Mouse (Mus musculus): ENCODE measurements around the gene Snx32.

The Snx32 gene

GRCm38 (mm10) chr19:5477668-5478300 lies 32.6 kb downstream of the Snx32 start:
- no peak for DNase-seq

GRCm38 (mm10) chr19:5477004-5477667 lies 33.2 kb downstream of the Snx32 start:
- no peak for DNase-seq

- DNase-seq, result no peak
Observed at GRCm38 (mm10) chr19:5475069-5475714, 35.1 kb downstream of the Snx32 start.

GRCm38 (mm10) chr19:5474281-5475068 lies 35.9 kb downstream of the Snx32 start:
- no peak for DNase-seq

GRCm38 (mm10) chr19:5473720-5474119 lies 36.6 kb downstream of the Snx32 start, which contains the start of gene Efemp2:
Gene Efemp2 (plus strand): TSS chr19:5473954.
- DNase-seq, result peak; percentile 69

GRCm38 (mm10) chr19:5472857-5473256 lies 37.5 kb downstream of the Snx32 start:
- no peak for DNase-seq

GRCm38 (mm10) chr19:5471846-5472245 lies 38.5 kb downstream of the Snx32 start:
- no peak for DNase-seq

GRCm38 (mm10) chr19:5468374-5468773 lies 42.0 kb downstream of the Snx32 start, which contains the start of gene Ctsw:
Gene Ctsw (minus strand): TSS chr19:5468507.
- DNase-seq, result no peak

- DNase-seq, result no peak
Observed at GRCm38 (mm10) chr19:5466916-5467500, 43.3 kb downstream of the Snx32 start.

- no peak for DNase-seq
Observed at GRCm38 (mm10) chr19:5465037-5465436, 45.3 kb downstream of the Snx32 start.

- no peak for DNase-seq
Observed at GRCm38 (mm10) chr19:5463791-5464562, 46.4 kb downstream of the Snx32 start.

GRCm38 (mm10) chr19:5463212-5463611 lies 47.1 kb downstream of the Snx32 start:
- no peak for DNase-seq

GRCm38 (mm10) chr19:5461411-5461810 lies 48.9 kb downstream of the Snx32 start:
- no peak for DNase-seq

GRCm38 (mm10) chr19:5460465-5460911 lies 49.9 kb downstream of the Snx32 start, which contains the start of gene Fibp:
Gene Fibp (plus strand): TSS chr19:5460615.
- DNase-seq, result peak; percentile 87

- DNase-seq, result no peak
Observed at GRCm38 (mm10) chr19:5459896-5460295, 50.4 kb downstream of the Snx32 start.

GRCm38 (mm10) chr19:5459019-5459418 lies 51.3 kb downstream of the Snx32 start:
- peak; percentile 55 for DNase-seq

GRCm38 (mm10) chr19:5457746-5458442 lies 52.4 kb downstream of the Snx32 start, which contains the start of gene Ccdc85b:
Gene Ccdc85b (minus strand): TSS chr19:5457894.
- DNase-seq, result no peak

GRCm38 (mm10) chr19:5456922-5457745 lies 53.2 kb downstream of the Snx32 start:
- DNase-seq, result peak; percentile 96

GRCm38 (mm10) chr19:5456241-5456921 lies 54.0 kb downstream of the Snx32 start:
- DNase-seq, result no peak
